Mouse (Mus musculus) bone marrow, adult 2 months (tissue): Measurements from ENCODE around the gene Esrp2.

ENCODE experiments used
- CTCF ChIP-seq: fragments of 200-500 bp; IDR thresholded peaks from 2 replicates; pipeline ENCODE4 v1.5.1; 2011; ENCODE audit warnings: low read length, control low read depth; ENCODE audit not compliant: control insufficient read depth, insufficient read depth
- POLR2A ChIP-seq: fragments of 200-500 bp; IDR thresholded peaks from 2 replicates; pipeline ENCODE4 v1.6.1; 2011; ENCODE audit warnings: low read depth, mild to moderate bottlenecking, control low read depth, low read length, borderline replicate concordance; ENCODE audit not compliant: control insufficient read depth

DNA sequence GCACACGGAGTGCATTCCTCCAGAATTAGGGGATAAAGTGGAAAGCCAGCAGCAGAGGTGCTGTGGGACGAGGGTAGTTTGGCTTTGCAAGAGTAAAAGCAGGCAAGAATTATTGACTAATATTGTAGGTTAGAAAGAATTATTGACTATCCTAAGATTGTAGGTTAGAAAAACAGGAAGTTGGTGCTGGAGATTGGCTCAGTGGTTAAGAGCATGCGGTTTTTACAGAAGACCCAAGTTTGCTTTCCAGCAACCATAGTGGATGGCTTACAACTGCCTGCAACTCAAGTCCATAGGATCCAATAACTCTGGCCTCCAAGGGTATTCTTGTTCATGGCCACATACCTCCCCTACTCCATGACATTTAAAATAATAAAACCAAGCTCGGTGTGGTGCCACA is 9.2 kb upstream of the Esrp2 start:
- TF ChIP-seq CTCF (no peak), POLR2A (no peak)
